Mouse (Mus musculus) spleen, adult 2 months (tissue): Measurements from ENCODE around the gene Armc9.

Experiments used
- CTCF ChIP-seq: fragments of 200-500 bp; IDR thresholded peaks from 2 replicates; pipeline ENCODE4 v1.5.1; 2011; ENCODE audit warnings: mild to moderate bottlenecking, inconsistent platforms; ENCODE audit not compliant: insufficient read depth, insufficient read length, insufficient replicate concordance; ENCODE audit errors: extremely low read depth
- POLR2A ChIP-seq: fragments of 200-500 bp; IDR thresholded peaks from 2 replicates; pipeline ENCODE4 v1.6.1; 2011; ENCODE audit warnings: low read depth, low read length, inconsistent platforms

DNA sequence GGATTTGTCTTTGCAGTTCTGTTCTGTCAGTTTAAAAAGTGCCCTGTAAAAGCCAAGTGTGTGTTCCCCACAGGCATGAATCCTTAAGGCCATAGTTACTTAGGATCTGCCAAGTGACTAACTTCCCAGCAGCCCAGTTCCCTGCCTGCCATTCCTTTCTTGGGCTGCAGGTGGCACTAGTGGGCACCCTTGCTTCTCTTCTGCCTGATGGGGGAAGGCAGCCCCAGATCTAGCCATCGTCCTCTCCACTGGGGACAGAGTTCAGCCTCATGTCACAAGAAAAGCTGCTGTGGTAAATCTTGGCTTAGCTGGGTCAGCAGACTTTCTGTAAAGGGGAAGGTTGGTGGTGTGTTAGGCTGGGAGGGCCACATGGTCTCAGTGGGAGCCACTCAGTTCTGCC is 59.6 kb downstream of the Armc9 start:
- TF ChIP-seq CTCF (peak; percentile 97), POLR2A (no peak)
